Mouse (Mus musculus) midbrain, embryonic 10.5 days (tissue): ENCODE measurements around the gene Hes1. TPM values are rescaled to one million over a fixed set of nuclear protein-coding genes. Genes with fewer than 3 reads are reported as not detected.

Experiments used
- DNase-seq: peaks from one replicate; pipeline ENCODE4 v3.0.0-alpha.2; 2017; ENCODE audit warnings: low spot score
- H3K27ac ChIP-seq: fragments of 300-500 bp; sonication (generic); replicated peaks from 2 replicates; pipeline ENCODE4 v1.5.1; 2016; ENCODE audit warnings: mild to moderate bottlenecking
- H3K27me3 ChIP-seq: fragments of 300-500 bp; sonication (generic); 2 replicates; pipeline ENCODE4 v1.6.1; 2016; ENCODE audit warnings: low read depth, mild to moderate bottlenecking; ENCODE audit not compliant: poor library complexity, severe bottlenecking
- H3K36me3 ChIP-seq: fragments of 300-500 bp; sonication (generic); 2 replicates; pipeline ENCODE4 v1.6.1; 2016; ENCODE audit warnings: mild to moderate bottlenecking, moderate library complexity
- H3K4me1 ChIP-seq: fragments of 300-500 bp; sonication (generic); 2 replicates; pipeline ENCODE4 v1.6.1; 2016
- H3K4me3 ChIP-seq: fragments of 300-500 bp; sonication (generic); 2 replicates; pipeline ENCODE4 v1.5.1; 2016; ENCODE audit warnings: mild to moderate bottlenecking, moderate library complexity
- H3K9me3 ChIP-seq: fragments of 300-500 bp; sonication (generic); replicated peaks from 2 replicates; pipeline ENCODE4 v1.6.1; 2016; ENCODE audit warnings: mild to moderate bottlenecking
- WGBS: fragments of 180-500 bp; shearing (Covaris S2); methylation state at CpG from one replicate; pipeline ENCODE4 v1.1.7; 2016; 5-methylcytosine and 5-hydroxymethylcytosine counted together
- polyA plus RNA-seq: library from polyadenylated mRNA; unstranded; fragments of >200 nt; fragmentation: Nextera tagmentation; extraction: Ambion mirVana; gene quantifications from 2 replicates; pipeline ENCODE4 v1.2.1, GENCODE M21; 2016

The Hes1 gene
- polyA plus RNA-seq, 1 experiment from 2014 or later, result 42.5 TPM

DNA sequence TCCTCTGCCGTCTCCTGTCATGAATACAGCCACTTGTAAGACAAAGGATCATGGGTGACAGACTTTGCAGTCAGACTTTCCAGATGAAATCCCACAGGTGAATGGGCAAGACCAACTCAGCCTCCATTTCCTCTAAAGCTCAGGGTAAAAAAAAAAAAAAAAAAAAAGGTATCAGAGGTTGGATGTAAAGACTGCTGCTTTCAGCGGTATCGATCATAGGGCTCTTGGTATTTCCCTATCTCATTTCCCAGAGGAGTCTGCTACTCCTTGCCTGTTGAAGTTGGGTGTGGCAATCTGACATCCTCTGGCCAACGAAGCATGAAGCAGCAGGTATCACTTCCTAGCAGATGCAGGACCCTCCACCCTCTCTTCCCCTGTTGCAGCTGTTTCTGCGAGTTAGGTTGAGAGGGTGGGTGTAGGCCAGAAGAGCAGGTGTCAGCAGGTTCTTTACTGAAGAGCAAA is 29.2 kb upstream of the Hes1 start:
- peaks cover 34% of the 10 kb centered on the region for H3K4me1 ChIP-seq
- no peaks in the 10 kb centered on the region for H3K9me3 ChIP-seq
- H3K4me3 ChIP-seq, result no peak overlapping the region
- no peak overlapping the region for H3K27ac ChIP-seq
- H3K36me3 ChIP-seq, result no peaks in the 10 kb centered on the region
- 80% methylated on average over 5 of the region's 5 CpGs for WGBS
- H3K27me3 ChIP-seq, result peaks cover 87% of the 10 kb centered on the region
- DNase-seq, result no peak

DNA sequence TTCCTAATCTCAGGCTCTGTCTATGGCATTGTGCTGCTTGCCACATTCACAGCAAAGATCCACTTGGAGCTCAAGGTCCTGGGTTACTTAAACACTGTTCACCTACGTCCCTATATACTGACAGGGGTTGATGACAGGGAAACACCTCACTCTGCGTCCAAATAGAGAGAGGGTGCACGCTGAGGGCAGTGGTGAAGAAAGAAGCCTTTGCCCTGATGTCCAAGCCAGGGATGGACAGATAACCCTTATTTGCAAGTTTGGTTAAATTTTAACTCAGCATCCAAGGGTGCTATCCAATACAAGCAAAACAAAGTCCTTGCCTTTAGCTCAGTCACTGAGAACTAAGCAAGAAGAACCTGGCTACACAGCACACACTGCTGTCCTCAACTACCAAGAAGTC is 28.1 kb upstream of the Hes1 start:
- H3K36me3 ChIP-seq, result no peaks in the 10 kb centered on the region
- WGBS, result 94% methylated on average over 3 of the region's 3 CpGs
- no peak overlapping the region for H3K4me3 ChIP-seq
- H3K4me1 ChIP-seq, result peaks cover 34% of the 10 kb centered on the region
- peaks cover 91% of the 10 kb centered on the region for H3K27me3 ChIP-seq
- no peak for DNase-seq
- H3K9me3 ChIP-seq, result no peaks in the 10 kb centered on the region
- H3K27ac ChIP-seq, result no peak overlapping the region

DNA sequence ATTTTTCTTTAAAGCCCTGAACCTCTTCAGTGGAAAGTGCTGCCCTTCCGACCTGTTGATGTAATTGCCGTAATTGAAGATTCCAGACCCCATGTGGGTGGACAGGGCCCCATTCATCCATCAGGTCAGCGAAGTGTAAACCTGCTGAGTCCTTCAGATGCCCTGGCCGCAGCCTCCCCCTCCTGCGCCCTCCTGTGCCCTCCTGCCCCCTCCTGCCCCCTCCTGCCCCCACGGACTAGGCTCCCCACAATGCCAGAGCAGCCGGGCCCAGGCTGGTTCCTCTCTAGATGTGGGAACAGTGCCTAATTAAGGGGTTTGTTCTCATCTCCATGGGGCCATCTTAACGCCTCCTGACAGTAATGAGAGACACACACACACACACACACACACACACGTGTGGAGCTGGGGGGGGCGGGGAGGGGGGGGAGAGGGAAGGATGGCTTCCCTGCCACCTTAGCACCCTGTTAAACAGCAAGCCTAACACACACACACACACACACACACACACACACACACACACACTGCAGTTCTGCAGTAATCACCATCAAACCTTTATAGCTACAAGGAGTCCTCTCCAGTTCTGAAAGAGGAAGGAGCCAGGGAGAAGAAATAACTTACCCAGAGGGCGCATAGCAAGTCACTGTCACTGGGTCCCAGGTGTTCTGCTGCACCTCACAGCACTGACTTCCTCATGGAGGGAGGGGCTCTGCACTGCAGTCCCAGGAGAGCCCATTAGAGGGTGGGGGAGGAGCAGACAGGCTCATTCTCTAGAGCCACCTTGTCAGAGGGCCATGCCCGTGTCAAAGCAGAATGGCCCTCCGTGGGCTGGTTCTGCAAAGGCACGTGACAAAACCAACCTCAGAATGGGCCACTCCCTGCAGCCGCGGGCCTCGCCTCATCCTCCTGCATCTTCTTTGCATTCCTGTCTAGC is 25.3 kb upstream of the Hes1 start:
- no peaks in the 10 kb centered on the region for H3K36me3 ChIP-seq
- no peaks in the 10 kb centered on the region for H3K9me3 ChIP-seq
- WGBS, result 17% methylated on average over 15 of the region's 17 CpGs
- peaks cover 88% of the 10 kb centered on the region for H3K27me3 ChIP-seq
- DNase-seq, result no peak
- peak overlapping the region; percentile 35 for H3K27ac ChIP-seq
- peaks cover 34% of the 10 kb centered on the region for H3K4me1 ChIP-seq
- no peak overlapping the region; the same call in 1 of the 2 replicates for H3K4me3 ChIP-seq

DNA sequence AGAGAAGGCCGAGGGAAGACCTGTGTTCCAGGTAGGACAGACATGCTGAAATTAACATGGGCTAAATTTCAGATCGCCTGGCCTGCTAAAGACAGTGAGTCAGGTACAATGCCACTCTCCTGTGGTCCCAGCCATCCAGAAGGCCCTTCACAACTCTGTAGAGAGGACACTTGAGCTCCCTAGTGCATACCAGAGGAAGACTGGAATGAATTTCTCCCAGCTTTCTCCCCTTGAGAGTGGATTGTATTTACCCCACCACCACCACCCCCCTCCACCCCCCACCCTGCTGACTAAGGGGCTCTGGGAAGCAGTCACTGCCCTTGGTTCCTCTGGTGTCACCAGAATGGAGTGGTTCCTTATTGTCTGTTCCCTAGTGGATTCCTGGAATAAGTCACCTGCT is 24.3 kb upstream of the Hes1 start:
- H3K9me3 ChIP-seq, result no peaks in the 10 kb centered on the region
- H3K4me1 ChIP-seq, result peaks cover 30% of the 10 kb centered on the region
- no peak overlapping the region for H3K4me3 ChIP-seq
- H3K27me3 ChIP-seq, result peaks cover 83% of the 10 kb centered on the region
- WGBS, result 76% methylated on average over 2 of the region's 2 CpGs
- DNase-seq, result no peak
- H3K36me3 ChIP-seq, result no peaks in the 10 kb centered on the region
- H3K27ac ChIP-seq, result no peak overlapping the region

DNA sequence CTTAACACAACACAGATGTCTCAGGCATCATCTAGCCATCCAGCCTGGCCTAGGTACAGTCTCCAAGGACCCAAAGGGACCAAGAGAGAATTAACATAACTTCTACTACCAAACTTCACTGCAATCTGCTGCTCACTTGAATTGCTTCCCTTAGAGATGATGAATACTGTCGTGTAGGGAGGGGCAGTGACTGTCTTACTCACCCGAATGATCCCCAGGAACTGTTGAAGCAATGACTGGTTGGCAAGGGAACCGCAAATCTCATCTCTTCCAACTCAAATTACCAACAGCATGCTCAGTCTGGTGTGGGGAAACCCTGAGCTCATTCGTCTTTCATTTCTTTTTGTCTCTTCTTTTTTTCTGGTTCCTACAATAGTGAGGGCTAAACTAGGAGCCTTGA is 21.3 kb upstream of the Hes1 start:
- Histone ChIP-seq H3K27me3 (peaks cover 83% of the 10 kb centered on the region), H3K4me1 (peaks cover 27% of the 10 kb centered on the region)

DNA sequence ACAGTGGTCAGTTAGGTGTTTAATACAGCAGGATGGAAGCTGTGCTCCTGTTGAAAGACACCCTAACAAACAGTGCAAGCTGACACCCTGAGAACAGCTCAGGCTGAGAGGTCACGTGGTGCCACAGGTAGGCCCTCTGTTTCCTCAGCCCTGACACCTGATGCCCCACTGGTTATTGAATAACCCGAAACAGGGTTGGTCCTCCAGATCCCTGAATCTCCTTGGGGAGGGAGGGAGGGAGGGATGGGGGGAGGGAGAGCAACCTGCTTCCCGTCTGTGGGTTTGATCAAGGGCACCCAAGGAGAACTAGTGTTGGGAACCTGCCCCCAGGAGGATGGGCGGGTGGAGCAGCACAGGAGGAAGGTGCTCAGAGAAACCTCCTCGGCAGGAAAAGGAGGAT is 18.6 kb upstream of the Hes1 start:
- no peak for DNase-seq
- WGBS, result 52% methylated on average over 5 of the region's 5 CpGs
- Histone ChIP-seq H3K4me3 (no peak overlapping the region), H3K27ac (no peak overlapping the region), H3K9me3 (no peaks in the 10 kb centered on the region), H3K27me3 (peaks cover 65% of the 10 kb centered on the region), H3K36me3 (no peaks in the 10 kb centered on the region), H3K4me1 (peaks cover 2% of the 10 kb centered on the region; the same call in 1 of the 2 replicates)

More for the DNA sequence above, 21.3 kb upstream of the Hes1 start:
- Histone ChIP-seq H3K36me3 (no peaks in the 10 kb centered on the region), H3K9me3 (no peaks in the 10 kb centered on the region), H3K27ac (no peak overlapping the region), H3K4me3 (no peak overlapping the region)
- 69% methylated on average over 4 of the region's 4 CpGs for WGBS
- DNase-seq, result no peak

DNA sequence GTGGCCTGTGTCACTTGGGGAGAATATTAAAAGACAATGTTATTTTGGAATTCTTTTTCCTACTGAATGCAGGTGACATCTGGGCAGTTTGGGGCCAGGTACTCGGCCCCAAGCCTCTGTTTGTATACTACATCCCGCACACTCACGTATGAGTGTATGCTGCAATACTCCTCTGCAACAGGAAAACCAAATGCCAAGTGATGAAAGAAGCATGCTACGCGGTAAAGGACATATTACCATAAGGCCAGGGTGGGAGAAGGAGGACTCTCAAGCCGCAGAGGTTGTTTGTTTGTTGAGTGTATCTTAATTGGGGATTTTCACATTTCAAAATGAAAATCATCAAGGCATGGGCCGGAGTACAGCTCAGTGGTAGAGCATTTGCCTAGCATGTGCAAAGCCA is 17.2 kb upstream of the Hes1 start:
- Histone ChIP-seq H3K27me3 (peaks cover 72% of the 10 kb centered on the region), H3K27ac (no peak overlapping the region), H3K4me3 (no peak overlapping the region), H3K36me3 (no peaks in the 10 kb centered on the region), H3K9me3 (no peaks in the 10 kb centered on the region), H3K4me1 (peaks cover 2% of the 10 kb centered on the region; the same call in 1 of the 2 replicates)
- 90% methylated on average over 7 of the region's 7 CpGs for WGBS
- DNase-seq, result no peak

DNA sequence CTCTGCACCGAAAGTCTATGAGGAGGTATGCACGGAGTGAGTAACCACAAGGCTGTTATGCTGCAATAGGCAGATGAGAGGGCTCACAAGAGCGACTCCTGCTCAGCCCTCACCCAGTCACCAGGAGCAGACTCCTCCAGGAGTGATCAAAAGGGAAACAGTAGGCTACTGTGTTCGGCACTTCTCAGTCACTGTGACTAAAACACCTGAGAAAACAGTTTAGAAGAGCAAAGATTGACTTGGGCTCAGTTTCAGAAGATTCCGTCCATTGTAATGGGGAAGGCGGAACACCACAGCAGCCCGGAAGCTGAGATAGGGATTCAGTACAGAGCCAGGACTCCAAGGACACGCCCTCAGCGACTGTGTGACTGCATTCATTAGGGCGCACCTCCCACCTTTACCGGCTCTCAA is 16.8 kb upstream of the Hes1 start:
- H3K9me3 ChIP-seq, result no peaks in the 10 kb centered on the region
- H3K27ac ChIP-seq, result no peak overlapping the region
- no peak overlapping the region for H3K4me3 ChIP-seq
- no peaks in the 10 kb centered on the region for H3K36me3 ChIP-seq
- DNase-seq, result no peak
- peaks cover 5% of the 10 kb centered on the region for H3K4me1 ChIP-seq
- WGBS, result 55% methylated on average over 11 of the region's 11 CpGs
- H3K27me3 ChIP-seq, result peaks cover 74% of the 10 kb centered on the region

DNA sequence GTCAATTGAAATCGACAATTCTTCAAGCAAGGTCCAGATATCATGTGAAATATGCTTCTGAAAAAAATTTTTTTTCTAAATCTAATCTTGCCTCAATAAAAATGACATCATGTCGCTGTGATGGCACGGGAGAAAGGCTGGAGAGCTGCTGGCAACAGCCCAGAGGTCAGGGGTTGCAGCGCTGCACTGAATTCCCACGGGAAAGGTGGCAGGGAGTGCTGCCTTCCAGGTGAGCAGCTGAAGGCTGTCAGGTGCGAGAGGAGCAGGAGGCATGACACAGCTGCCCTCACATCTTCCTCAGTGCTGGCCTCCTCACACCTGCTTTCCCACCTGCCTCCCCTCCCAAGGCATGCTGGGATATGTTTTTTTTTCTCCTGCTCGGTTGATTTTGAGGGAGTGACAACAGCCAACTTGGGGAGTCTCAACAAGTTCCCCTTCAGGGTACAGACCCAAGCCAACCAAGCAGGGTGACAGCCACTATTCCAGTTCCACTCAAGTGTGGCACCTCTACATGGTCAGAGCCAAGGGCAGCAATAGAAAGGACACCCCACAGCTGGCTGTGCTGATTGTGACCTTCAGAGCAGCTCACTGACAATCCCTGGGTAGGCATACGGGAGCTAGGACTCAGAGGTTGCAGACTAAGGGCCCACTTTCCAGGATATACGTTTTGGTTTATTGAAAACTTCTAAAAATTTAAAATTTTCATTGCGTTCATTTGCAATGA is 13.3 kb upstream of the Hes1 start:
- Histone ChIP-seq H3K4me1 (peaks cover 17% of the 10 kb centered on the region), H3K9me3 (no peaks in the 10 kb centered on the region), H3K4me3 (no peak overlapping the region), H3K27ac (no peak overlapping the region), H3K36me3 (no peaks in the 10 kb centered on the region), H3K27me3 (peaks cover 73% of the 10 kb centered on the region)
- WGBS, result 81% methylated on average over 10 of the region's 10 CpGs
- no peak for DNase-seq

DNA sequence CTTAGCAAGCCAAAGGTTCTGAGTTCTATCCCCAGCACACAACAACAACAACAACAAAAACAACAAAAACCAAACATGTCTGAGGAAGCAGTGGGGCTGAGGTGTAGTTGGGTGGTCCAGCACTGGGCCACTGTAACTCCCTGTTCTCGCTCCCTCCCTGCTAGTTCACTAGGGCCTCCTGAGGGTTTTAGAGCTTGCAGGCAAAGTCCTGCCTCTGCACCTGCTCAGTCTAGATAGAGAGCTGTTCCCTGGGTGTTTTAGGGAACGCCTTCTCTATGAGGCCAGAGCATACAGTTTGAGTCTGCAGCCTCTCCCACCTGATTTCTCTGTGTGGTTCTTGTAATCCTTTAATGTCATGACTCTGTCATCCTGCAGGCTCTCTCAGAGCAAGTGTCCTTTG is 11.9 kb upstream of the Hes1 start:
- WGBS, result 59% methylated on average over 2 of the region's 2 CpGs
- H3K36me3 ChIP-seq, result no peaks in the 10 kb centered on the region
- H3K27me3 ChIP-seq, result peaks cover 72% of the 10 kb centered on the region
- DNase-seq, result no peak
- H3K4me3 ChIP-seq, result no peak overlapping the region
- H3K27ac ChIP-seq, result no peak overlapping the region
- peaks cover 17% of the 10 kb centered on the region for H3K4me1 ChIP-seq
- H3K9me3 ChIP-seq, result no peaks in the 10 kb centered on the region

DNA sequence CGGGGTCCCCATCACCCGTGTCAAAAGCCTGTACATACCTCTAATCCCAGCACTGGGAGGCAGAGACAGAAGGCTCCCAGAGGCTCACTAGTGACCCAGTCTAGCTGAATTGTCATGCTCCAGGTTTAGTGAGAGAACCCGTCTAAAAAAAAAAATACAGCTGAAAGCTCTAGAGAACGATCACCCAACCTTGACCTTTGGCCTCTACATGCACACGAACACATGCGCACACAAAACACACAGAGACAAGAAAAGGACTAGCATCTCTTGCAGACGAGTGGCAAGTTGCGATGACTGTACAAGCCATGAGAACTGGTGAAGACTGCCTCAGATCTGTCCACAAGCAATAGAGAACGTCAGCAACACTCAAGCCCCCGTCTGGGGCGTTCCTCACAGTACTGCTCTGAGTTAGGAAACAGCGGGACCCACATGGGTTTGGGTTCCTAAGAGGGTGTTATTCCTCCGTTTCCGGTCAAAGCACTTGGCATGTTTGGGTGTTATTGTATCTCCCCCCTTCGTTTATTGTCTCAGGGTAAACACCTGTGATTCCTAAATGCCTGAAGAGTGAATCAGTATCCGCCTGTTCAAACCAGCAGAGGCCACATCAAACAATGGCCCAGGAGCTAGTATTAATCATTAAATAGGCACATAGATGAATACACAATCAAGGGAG is 11.2 kb upstream of the Hes1 start:
- Histone ChIP-seq H3K36me3 (no peaks in the 10 kb centered on the region), H3K9me3 (no peaks in the 10 kb centered on the region), H3K4me3 (no peak overlapping the region), H3K27me3 (peaks cover 72% of the 10 kb centered on the region), H3K4me1 (peaks cover 15% of the 10 kb centered on the region), H3K27ac (no peak overlapping the region)
- DNase-seq, result no peak
- WGBS, result 72% methylated on average over 16 of the region's 16 CpGs

DNA sequence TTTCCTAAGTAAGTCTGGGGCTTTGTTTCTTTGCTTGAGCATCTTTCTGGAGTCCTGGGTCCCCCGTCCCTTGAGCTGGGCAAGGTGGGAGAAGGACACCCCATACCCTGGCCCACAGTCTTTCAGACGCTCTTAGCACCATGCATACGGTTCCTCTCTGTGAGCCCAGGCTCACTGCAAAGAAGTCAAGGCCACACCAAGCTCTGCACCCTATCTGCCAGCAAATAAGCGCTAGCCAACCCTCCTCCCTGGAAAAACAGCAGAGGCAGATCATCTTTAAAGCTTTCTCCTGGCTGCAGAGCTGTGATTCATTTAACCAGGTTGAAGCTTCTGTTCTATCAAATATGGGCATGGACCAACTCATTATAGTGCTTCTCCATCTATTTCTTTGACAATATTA is 9.6 kb upstream of the Hes1 start:
- Histone ChIP-seq H3K36me3 (no peaks in the 10 kb centered on the region), H3K27ac (no peak overlapping the region), H3K9me3 (no peaks in the 10 kb centered on the region), H3K27me3 (peaks cover 81% of the 10 kb centered on the region), H3K4me3 (no peak overlapping the region), H3K4me1 (peaks cover 22% of the 10 kb centered on the region)
- 78% methylated on average over 4 of the region's 4 CpGs for WGBS
- DNase-seq, result no peak
